Mouse (Mus musculus) lung, postnatal 0 days (tissue): ENCODE data around the gene Fam187a. TPM values are rescaled to one million over a fixed set of nuclear protein-coding genes. Genes with fewer than 3 reads are reported as not detected.

ENCODE experiments used
- ATAC-seq: fragments of 200-750 bp; cut with Nextera tagmentation; 2 replicates; pipeline ENCODE4 v1.8.0; 2017; ENCODE audit warnings: moderate library complexity
- DNase-seq: peaks from one replicate; pipeline ENCODE4 v3.0.0-alpha.2; 2016; ENCODE audit warnings: low spot score
- H3K27ac ChIP-seq: fragments of 300-500 bp; sonication (generic); 2 replicates; pipeline ENCODE4 v1.5.1; 2014; ENCODE audit warnings: antibody characterized with exemption, mild to moderate bottlenecking, low read length, mixed read lengths
- H3K27me3 ChIP-seq: fragments of 300-500 bp; sonication (generic); replicated peaks from 2 replicates; pipeline ENCODE4 v1.6.1; 2014; ENCODE audit warnings: low read length, mixed read lengths; ENCODE audit not compliant: insufficient read depth
- H3K36me3 ChIP-seq: fragments of 300-500 bp; sonication (generic); 2 replicates; pipeline ENCODE4 v1.6.1; 2014; ENCODE audit warnings: low read length, mixed read lengths; ENCODE audit not compliant: insufficient read depth
- H3K4me1 ChIP-seq: fragments of 300-500 bp; sonication (generic); 2 replicates; pipeline ENCODE4 v1.6.1; 2014; ENCODE audit warnings: antibody characterized with exemption, low read depth, low read length, mixed read lengths; ENCODE audit not compliant: insufficient read depth
- H3K4me2 ChIP-seq: fragments of 300-500 bp; sonication (generic); replicated peaks from 2 replicates; pipeline ENCODE4 v1.6.1; 2014; ENCODE audit warnings: low read depth, mild to moderate bottlenecking, low read length, moderate library complexity, mixed read lengths
- H3K4me3 ChIP-seq: fragments of 300-500 bp; sonication (generic); 2 replicates; pipeline ENCODE4 v1.5.1; 2014; ENCODE audit warnings: low read depth, low read length
- H3K9ac ChIP-seq: fragments of 300-500 bp; sonication (generic); replicated peaks from 2 replicates; pipeline ENCODE4 v1.6.1; 2014; ENCODE audit warnings: low read depth, mild to moderate bottlenecking
- H3K9me3 ChIP-seq: fragments of 300-500 bp; sonication (generic); 2 replicates; pipeline ENCODE4 v1.6.1; 2016; ENCODE audit warnings: low read length, mixed read lengths
- CTCF ChIP-seq: IDR thresholded peaks from 2 replicates; pipeline ENCODE4 v1.5.1; 2016; ENCODE audit warnings: antibody characterized with exemption, mild to moderate bottlenecking
- EP300 ChIP-seq: IDR thresholded peaks from 2 replicates; pipeline ENCODE4 v1.6.1; 2016; ENCODE audit warnings: antibody characterized with exemption, mild to moderate bottlenecking, control low read depth
- whole genome bisulfite sequencing: fragments of 180-500 bp; shearing (Covaris S2); extraction: QIAGEN DNeasy Blood & Tissue Kit; methylation state at CpG from one replicate; pipeline ENCODE4 v1.1.7; 2014; 5-methylcytosine and 5-hydroxymethylcytosine counted together
- polyA plus RNA-seq: library from polyadenylated mRNA; unstranded; fragments of >200 nt; fragmentation: Nextera tagmentation; extraction: Ambion mirVana; gene quantifications from 2 replicates; pipeline ENCODE4 v1.2.1, GENCODE M21; 2015

Fam187a gene
- polyA plus RNA-seq, 1 experiment from 2014 or later = not detected

GRCm38 (mm10) chr11:102921491-102921890 lies 36.5 kb downstream of the Fam187a start:
- 82% methylated on average over 6 of the region's 6 CpGs for whole genome bisulfite sequencing
- ATAC-seq = no peak
- TF ChIP-seq CTCF (no peak), EP300 (no peak)

GRCm38 (mm10) chr11:102924557-102925350 lies 39.8 kb downstream of the Fam187a start, which contains the start of gene Kif18b:
TSS of gene Kif18b (minus strand) at chr11:102925124.
- Histone ChIP-seq H3K27ac (peak within 1 kb of the TSS; percentile 70), H3K4me1 (peaks cover 2% of the 10 kb centered on the region; the same call in 1 of the 2 replicates), H3K4me2 (peak within 1 kb of the TSS; percentile 68), H3K4me3 (peak within 1 kb of the TSS; percentile 60), H3K9ac (no peak within 1 kb of the TSS), H3K9me3 (no peaks in the 10 kb centered on the region), H3K27me3 (no peaks in the 10 kb centered on the region), H3K36me3 (no peaks in the 10 kb centered on the region)
- WGBS = 1% methylated on average over 60 of the region's 62 CpGs
- ATAC-seq = peak; percentile 97
- peak; percentile 98 for DNase-seq
- TF ChIP-seq CTCF = no peak
- TF ChIP-seq EP300 = no peak

More at GRCm38 (mm10) chr11:102921491-102921890, 36.5 kb downstream of the Fam187a start:
- Histone ChIP-seq H3K4me2 (no peak overlapping the region), H3K27me3 (no peaks in the 10 kb centered on the region), H3K36me3 (no peaks in the 10 kb centered on the region), H3K27ac (no peak overlapping the region), H3K9me3 (no peaks in the 10 kb centered on the region), H3K4me1 (peaks cover 2% of the 10 kb centered on the region; the same call in 1 of the 2 replicates), H3K9ac (no peak overlapping the region), H3K4me3 (no peak overlapping the region)
- no peak for DNase-seq

GRCm38 (mm10) chr11:102925351-102925717 lies 40.4 kb downstream of the Fam187a start:
- Histone ChIP-seq H3K4me3 (peak overlapping the region; percentile 60), H3K27ac (peak overlapping the region; percentile 70), H3K36me3 (no peaks in the 10 kb centered on the region), H3K27me3 (no peaks in the 10 kb centered on the region), H3K4me1 (peaks cover 2% of the 10 kb centered on the region; the same call in 1 of the 2 replicates), H3K9ac (no peak overlapping the region), H3K4me2 (peak overlapping the region; percentile 68), H3K9me3 (no peaks in the 10 kb centered on the region)
- TF ChIP-seq EP300 = no peak
- peak; percentile 58 for TF ChIP-seq CTCF
- 2% methylated on average over 10 of the region's 10 CpGs for WGBS
- DNase-seq (peak; percentile 64), ATAC-seq (peak; percentile 71)

DNA sequence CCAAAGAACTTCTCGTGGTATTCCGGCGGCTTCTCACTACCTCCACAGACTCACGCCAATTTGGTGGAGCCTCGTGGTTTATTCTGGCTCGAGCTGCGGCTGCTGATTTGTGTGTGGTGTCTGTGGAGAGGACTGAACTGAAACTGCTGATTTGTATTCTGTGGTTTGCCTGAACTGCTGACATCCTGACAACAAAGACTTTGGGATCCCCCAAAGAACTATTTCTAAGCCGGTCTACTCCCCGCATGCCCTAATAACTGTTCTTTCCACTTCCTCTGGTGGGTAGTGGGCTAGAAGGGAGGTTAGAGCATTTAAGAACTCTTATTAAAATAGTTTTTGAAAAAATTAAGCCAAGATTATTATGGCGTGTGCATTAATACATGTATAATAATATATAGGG lies 45.7 kb downstream of the Fam187a start:
- DNase-seq = no peak
- Histone ChIP-seq H3K4me1 (no peaks in the 10 kb centered on the region), H3K9ac (no peak overlapping the region), H3K9me3 (no peaks in the 10 kb centered on the region), H3K27me3 (no peaks in the 10 kb centered on the region), H3K4me3 (no peak overlapping the region), H3K4me2 (no peak overlapping the region), H3K27ac (no peak overlapping the region), H3K36me3 (no peaks in the 10 kb centered on the region)
- 87% methylated on average over 10 of the region's 10 CpGs for WGBS
- no peak for ATAC-seq
- TF ChIP-seq EP300 = no peak
- TF ChIP-seq CTCF = no peak

GRCm38 (mm10) chr11:102936272-102936671 lies 51.3 kb downstream of the Fam187a start:
- DNase-seq = no peak

More at GRCm38 (mm10) chr11:102936272-102936671, 51.3 kb downstream of the Fam187a start:
- TF ChIP-seq EP300 = no peak
- no peak for TF ChIP-seq CTCF
- no peak for ATAC-seq
- peaks cover 3% of the 10 kb centered on the region; the same call in 1 of the 2 replicates for H3K4me1 ChIP-seq
- no peak overlapping the region for H3K27ac ChIP-seq
- 31% methylated on average over 4 of the region's 4 CpGs for WGBS
- no peaks in the 10 kb centered on the region for H3K9me3 ChIP-seq
- no peaks in the 10 kb centered on the region for H3K27me3 ChIP-seq
- H3K4me2 ChIP-seq = no peak overlapping the region
- H3K9ac ChIP-seq = no peak overlapping the region
- no peak overlapping the region for H3K4me3 ChIP-seq
- H3K36me3 ChIP-seq = no peaks in the 10 kb centered on the region

Other genes with a start within 250 kb of the Fam187a start
- gene Meioc, start 221.5 kb upstream of the Fam187a start, polyA plus RNA-seq = 0.04 and 0.05 TPM in 2 replicates
- gene Ccdc43, start 187.4 kb upstream of the Fam187a start, polyA plus RNA-seq = 20.4 and 22.8 TPM in 2 replicates
- 0.78 and 1.8 TPM in 2 replicates for gene Adam11, start 123.7 kb upstream of the Fam187a start, polyA plus RNA-seq
- gene Gjc1, start 65.5 kb upstream of the Fam187a start, polyA plus RNA-seq = 35.9 and 37.0 TPM in 2 replicates
- gene Higd1b, start 49.3 kb upstream of the Fam187a start, polyA plus RNA-seq = 111 and 138 TPM in 2 replicates
- gene Eftud2, start 4.2 kb upstream of the Fam187a start, polyA plus RNA-seq = 67.1 and 72.9 TPM in 2 replicates
- gene Ccdc103, start 4.0 kb upstream of the Fam187a start, polyA plus RNA-seq = 3.9 and 4.4 TPM in 2 replicates
- 0.05 and 0.12 TPM in 2 replicates for gene Gfap, start 15.7 kb downstream of the Fam187a start, polyA plus RNA-seq
- gene Kif18b, start 40.0 kb downstream of the Fam187a start, polyA plus RNA-seq = 0.33 and 0.36 TPM in 2 replicates
- 0.30 and 0.31 TPM in 2 replicates for gene C1ql1, start 61.5 kb downstream of the Fam187a start, polyA plus RNA-seq
- 50.5 and 52.1 TPM in 2 replicates for gene Nmt1, start 143.0 kb downstream of the Fam187a start, polyA plus RNA-seq
- gene Dcakd, start 143.2 kb downstream of the Fam187a start, polyA plus RNA-seq = 43.5 and 51.1 TPM in 2 replicates
- 3.7 and 3.8 TPM in 2 replicates for gene Plcd3, start 216.5 kb downstream of the Fam187a start, polyA plus RNA-seq
- gene Acbd4, start 216.5 kb downstream of the Fam187a start, polyA plus RNA-seq = 28.8 and 34.5 TPM in 2 replicates
- 6.5 TPM in 2 replicates for gene Hexim1, start 231.1 kb downstream of the Fam187a start, polyA plus RNA-seq
- gene Hexim2, start 247.3 kb downstream of the Fam187a start, polyA plus RNA-seq = 6.2 and 7.1 TPM in 2 replicates